Mouse (Mus musculus): Measurements from ENCODE around the gene Rxra.

GRCm38 (mm10) chr2:27685917-27686316 lies 9.7 kb downstream of the Rxra start:
- TF ChIP-seq POLR2A (IDR thresholded peaks at IDR 0.05; ENCODE audit: extremely low read depth, insufficient read depth, low read length): no peak
- no peak for TF ChIP-seq CTCF (IDR thresholded peaks at IDR 0.05; ENCODE audit: low read depth, low read length)

Data from liver, adult 2 months (tissue).